Mouse (Mus musculus) embryo, embryonic 11 days (tissue): Measurements from ENCODE around the gene Sertad1.
A peak's percentile ranks its signal among the peaks of the same experiment; 100 is the strongest.

Source experiments
- DNase-seq: peaks from one replicate; pipeline ENCODE4 v3.0.0-alpha.2; 2015

The Sertad1 gene

DNA sequence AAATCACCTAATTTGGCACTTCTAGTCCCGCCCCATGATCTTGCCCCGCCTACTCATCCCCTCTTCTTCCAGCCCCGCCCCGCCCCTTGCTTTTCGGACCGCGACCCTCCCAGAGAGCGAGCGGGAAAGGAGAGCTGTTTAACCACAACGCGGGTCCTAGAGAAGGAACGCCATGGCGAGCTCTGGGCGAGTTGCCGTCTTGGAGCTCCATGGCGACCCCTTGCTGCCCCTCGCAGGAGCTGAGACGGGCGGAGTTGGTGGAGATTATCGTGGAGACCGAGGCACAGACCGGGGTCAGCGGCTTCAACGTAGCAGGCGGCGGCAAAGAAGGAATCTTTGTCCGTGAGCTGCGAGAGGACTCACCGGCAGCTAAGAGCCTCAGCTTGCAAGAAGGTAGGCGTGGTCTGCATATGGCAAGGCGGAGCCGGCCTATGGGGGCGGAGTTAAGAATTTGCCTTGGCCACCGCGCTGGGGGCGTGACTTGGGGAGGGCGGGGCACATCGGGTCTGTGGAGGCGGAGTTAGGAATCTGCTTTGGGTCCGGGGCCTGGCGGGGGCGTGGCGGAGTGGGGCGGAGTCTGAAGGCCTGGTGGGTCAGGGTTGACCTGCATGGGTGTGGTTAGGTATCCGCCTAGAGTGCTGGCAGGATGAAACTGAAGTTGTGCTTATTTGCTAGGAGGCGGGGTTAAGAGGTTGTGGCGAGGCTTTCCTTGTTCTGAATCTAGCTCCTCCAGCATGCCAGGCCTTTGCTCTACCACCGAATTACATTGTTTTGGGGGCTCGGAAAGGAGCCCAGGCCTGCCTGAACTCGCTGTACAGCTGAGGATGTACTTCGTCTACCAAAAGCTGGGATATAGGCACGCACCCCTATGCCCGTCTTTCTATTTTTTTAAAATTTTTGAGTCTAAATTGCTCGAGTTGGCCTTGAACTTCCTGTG is 21.3 kb downstream of the Sertad1 start:
- peak; percentile 99 for DNase-seq

DNA sequence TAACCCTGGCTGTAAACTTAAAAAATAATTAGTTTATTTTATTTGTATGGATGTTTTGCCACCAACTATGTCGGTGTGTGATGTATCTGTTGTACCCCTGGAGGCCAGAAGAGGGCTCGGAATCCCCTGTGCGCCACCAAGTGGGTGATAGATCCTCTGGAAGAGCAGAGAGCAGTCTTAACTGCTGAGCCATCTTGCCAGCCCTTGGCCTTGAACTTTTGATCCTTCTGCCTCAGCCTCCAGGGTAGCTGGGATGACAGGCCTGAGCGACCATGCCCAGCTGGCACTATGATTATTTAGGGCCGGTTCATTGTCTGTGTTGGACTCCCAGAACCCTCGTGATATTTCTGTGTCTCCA is 21.9 kb downstream of the Sertad1 start:
- DNase-seq: peak; percentile 73

DNA sequence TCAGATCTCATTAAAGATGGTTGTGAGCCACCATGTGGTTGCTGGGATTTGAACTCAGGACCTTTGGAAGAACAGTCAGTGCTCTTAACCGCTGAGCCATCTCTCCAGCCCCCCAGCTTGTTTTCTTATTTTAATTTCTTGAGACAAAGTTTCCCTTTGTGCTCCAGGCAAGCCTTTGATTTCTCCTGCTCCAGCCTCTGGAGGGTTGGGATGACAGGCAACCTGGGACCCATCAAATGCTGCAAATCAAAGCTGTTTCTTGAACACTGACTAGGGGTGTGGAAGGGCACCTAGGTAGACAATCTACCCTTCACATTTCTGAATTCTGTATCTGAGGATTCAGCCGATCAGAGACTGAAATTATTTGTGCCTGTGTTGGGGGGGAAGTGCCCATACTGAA is 24.1 kb downstream of the Sertad1 start:
- DNase-seq: no peak

DNA sequence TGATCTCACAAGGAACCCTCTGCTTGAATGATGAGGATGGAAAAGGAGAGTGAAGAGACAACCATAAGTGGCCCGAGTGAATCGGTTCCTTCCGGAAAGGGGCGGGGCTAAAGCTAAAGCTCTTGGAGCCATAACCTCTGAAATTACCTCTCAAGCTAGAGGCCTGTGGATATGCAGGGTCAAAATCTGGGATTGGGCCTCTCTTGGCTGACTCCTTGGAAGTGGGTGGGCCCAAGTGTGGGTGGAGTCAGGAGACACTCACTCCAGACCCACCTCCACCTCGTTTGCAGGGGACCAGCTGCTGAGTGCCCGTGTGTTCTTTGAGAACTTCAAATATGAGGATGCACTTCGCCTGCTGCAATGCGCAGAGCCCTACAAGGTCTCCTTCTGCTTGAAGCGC is 28.3 kb downstream of the Sertad1 start:
- DNase-seq: no peak

DNA sequence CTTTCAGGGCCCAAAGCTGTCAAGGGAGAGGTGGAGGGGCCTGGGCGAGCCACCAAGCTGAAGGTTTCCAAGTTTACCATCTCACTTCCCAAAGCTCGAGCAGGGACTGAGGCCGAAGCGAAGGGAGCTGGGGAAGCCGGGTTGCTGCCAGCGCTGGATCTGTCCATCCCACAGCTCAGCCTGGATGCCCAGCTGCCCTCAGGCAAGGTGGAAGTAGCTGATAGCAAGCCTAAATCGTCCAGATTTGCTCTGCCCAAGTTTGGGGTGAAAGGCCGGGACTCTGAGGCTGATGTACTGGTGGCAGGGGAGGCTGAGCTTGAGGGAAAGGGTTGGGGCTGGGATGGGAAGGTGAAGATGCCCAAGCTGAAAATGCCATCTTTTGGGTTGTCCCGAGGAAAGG is 31.6 kb downstream of the Sertad1 start:
- no peak for DNase-seq

DNA sequence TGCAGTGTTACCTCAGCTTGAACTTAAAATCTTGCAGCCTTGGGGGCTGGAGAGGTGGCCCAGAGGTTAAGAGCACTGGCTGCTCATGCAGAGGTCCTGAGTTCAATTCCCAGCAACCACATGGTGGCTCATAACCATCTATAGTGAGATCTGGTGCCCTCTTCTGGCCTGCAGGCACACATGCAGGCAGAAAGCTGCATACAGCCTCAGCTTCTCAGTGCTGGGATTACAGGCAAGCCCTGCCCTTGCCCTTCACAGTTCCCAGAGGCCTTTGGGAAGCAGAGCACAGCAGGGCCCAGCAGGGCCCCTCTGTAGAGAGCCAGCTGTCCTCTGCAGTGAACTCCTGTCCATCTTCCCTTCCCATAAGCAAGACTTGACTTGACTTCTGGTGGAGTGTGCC is 33.4 kb downstream of the Sertad1 start:
- DNase-seq: no peak

DNA sequence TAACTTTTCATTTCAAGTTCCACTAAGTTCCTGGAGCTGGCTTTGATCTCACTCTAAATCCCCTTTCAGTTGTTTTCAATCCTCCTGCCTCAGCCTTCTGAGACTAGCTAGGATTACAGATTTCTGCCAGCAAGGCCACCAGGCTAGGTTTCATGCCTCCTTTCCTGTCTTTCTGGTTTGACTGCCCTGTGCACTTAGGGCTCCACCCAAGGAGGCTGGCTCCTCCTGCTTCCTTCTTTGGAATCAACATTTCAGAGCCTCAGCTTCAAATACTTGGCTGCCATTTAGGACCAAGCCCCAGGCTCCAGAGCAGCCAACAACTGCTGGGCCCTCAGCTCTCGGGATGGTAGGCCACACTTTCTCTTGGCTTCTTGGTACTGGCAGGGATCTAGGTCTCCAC is 33.9 kb downstream of the Sertad1 start:
- DNase-seq: no peak

DNA sequence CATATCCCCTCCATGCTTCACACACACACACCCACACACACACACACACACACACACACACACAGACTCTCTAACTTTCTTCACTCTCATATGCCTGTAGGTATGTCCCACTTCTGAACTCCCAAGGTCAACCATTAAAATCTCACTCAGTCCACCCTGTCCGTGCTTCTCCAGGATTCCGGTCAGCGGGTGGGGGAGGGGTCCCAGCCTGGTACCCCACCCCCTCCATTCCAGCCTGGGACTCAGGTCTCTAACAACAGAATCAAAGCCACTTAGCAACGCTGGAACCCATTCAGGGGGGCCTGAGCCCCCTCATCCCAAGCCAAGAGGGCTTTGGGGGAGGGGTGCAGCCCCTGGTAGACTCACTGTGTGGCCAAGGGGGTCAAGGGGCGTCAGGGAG is 36.3 kb downstream of the Sertad1 start, which contains the start of gene Hipk4:
Gene Hipk4, plus strand, starts transcription at position 301 of the 400 bp plus-strand sequence.
- no peak for DNase-seq

DNA sequence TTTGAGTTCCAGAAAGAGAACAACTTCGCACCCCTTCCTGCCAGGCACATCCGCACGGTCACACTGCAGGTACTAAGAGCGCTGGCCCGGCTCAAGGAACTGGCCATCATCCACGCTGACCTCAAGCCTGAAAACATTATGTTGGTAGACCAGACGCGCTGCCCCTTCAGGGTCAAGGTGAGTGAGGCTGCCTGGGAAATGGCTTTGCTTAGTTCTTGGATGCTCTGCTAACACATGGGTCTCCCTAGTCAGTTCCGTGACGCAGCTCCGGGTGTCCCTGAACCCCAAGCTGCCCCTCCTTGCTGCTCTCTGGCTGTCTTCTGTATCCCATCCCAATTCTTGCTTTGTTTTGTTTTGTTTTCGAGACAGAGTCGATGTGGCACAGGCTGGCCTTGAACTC is 37.1 kb downstream of the Sertad1 start:
- no peak for DNase-seq

DNA sequence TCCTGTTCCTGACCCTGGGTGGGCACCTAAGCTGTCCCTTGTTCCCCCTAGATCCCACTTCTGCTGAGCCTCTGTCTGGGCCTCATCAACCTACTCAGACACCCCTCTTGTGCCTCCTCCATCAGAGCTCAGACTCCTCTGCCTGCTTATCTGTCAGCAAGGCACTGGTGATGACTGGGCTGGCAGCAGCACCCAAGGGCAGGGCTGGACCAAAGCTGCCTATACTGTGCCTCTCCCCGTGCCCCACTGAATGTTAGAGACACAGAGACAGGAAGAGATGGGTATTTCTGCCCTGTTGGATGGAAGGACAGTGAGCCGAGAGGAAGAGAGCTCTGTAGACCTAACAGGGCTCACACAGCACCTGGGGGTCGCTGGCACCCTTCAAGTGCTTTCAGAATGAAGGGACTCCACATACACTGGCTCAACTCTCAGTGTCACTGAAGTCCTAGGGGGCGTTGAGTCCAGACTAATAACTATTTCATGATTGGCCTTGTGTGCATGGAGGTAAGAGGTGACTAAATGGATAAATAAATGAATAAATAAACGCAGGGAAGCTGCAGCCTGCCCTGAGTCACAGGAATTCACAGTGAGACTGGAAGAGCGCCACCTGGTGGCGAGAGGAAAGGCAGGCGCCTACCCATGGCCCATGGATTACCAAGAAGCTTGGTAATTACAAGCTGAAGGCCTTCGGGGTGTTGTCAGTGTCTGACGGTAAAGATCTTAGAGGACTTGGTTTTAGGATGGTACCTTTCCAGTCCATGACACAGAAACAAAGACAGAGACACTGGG is 39.5 kb downstream of the Sertad1 start:
- DNase-seq: peak; percentile 88

DNA sequence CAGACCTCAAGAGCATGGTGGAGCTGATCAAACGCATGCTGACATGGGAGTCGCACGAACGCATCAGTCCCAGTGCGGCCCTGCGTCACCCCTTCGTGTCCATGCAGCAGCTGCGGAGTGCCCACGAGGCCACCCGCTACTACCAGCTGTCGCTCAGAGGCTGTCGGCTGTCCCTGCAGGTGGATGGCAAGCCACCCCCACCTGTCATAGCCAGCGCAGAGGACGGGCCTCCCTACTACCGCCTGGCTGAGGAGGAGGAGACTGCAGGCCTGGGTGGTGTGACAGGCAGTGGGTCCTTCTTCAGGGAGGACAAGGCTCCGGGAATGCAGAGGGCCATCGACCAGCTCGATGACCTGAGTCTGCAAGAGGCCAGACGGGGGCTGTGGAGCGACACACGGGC is 42.4 kb downstream of the Sertad1 start:
- no peak for DNase-seq

DNA sequence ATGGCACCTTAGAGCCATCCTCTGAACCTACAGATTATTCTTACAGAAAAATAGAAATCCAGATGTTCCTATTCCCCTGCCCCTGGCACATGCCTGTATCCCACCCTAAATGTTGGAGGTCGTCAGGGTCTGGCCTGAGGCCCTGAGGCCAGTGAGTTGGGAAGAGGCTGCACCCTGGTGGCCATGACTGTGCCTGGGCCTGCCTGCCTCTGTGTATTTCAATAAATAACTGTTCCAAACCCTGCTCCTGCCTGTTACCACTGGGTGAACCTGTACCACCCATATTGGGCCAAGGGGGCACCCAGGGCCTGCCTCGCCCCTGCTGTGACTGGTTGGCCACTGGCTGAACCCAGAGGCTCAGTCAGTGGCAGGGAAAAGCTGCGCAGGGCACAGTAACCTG is 44.2 kb downstream of the Sertad1 start:
- no peak for DNase-seq

DNA sequence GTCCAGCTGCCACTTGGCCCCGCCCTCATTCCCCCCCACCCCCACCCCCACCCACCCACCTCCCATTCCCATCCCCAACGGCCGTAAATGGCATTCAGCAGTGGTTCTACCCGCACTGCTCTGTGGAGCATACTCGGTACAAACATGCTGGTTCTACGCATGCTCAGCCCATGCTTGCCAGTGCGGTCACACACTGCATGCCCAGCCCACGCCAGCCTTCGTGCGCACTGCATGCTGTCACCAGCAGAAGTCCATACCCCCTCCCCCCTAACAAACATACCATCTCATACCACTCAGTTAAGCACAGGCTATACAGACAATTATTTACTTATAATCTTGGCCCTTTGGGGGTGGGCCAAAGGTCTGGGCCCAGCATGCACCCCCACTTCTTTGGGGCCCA is 45.0 kb downstream of the Sertad1 start:
- no peak for DNase-seq

DNA sequence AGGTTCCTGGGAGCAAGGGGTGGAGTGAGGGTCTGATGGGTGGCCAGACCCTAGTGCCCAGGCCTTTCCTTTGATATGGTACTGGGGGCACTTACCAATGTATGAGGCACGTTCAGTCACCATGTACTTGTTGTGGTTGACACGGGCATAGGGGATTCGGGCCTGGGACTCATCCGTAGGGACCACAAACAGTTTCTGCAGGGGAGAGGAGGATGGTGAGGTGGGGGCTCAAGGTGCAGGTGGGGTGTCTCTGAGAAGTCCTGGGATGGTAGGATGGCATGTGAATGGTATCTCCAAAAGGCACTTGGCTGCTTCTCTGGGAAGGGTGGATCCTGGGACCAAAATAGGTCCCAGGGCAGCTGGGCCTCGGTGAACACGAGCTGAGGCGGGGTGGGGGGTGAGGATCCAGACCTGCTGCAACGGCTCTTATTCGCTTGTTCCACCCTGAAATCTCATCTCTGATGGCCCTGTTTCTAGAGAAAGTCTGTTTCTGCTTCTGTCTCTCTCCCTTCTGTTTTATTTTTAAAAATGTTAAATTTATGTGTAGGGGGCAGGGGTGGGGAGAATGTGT is 45.9 kb downstream of the Sertad1 start:
- DNase-seq: no peak

DNA sequence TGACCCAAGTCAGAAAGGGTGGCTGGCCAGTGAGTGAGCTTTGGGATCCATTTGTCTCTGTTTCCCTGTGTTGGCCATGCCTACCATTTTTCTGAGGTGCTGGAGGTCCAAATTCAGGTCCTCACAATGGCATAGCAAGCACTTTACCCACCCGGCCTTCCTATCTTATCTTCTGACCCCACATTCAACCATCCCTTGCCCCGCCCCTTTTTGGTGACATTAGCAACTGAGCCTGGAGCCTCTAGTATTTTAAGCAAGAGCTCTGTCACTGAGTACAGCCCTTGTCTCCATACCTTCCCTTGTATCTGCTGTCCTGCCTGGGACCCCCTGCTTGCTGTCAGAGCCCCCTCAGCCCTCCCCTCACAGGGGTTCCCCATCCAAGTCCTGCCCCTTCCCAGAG is 48.7 kb downstream of the Sertad1 start:
- DNase-seq: no peak

DNA sequence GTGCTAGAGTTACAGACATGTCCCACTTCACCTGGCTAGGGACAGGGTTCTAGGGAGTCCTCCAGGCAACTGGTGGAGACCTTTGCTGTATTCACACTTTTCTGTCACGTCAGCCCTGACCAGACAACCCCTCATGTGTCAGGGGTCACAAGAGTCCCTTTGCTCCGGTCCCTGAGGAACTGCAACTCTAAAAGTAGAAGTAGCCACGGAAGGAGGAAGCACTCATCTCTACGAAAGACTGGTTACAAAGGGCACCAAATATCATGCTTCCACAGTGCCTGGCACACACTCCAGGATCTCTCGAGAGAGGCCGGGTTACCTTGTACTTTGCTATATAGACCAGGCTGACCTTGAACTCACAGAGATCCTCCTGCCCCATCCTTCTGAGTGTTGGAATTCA is 49.9 kb downstream of the Sertad1 start:
- no peak for DNase-seq

DNA sequence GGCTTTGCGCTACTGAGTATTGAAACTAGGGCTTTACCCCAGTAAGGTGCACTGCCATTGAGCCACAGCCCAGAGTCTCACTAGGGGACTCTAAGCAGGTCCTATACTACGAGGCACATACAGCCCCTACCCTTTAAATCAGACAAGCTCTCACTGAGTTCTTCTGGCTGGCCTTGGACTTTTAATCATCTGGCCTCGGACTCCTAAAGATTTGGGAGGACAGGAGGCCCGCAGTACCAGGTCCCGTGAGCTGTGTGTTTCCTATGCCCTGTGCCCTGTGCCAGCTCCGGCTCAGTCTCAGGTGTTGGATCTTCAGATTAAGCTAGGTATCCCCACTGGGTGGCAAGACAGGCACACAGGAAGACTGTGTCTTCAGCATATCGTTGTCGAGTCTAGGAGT is 51.3 kb downstream of the Sertad1 start:
- DNase-seq: no peak

DNA sequence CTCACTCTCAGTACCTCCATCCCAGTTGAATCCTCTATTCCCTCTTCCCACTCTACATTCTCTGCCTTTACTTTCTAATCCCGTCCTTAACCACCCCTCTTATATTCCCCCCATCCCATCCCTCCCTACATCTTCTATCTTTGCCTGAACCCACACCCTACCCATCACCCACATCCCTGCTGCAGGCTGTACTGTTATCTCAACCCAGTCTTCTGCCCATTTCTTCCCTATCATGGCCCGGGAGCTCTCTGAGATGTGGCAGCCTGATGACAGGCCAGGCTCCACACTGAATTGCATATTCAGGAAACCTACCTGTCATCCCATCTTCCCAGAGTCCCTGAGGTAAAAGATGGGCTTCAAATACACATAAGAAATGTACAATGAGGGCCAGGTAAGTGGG is 52.1 kb downstream of the Sertad1 start:
- no peak for DNase-seq
